Mouse (Mus musculus) liver, postnatal 0 days (tissue): ENCODE results near the gene Hs3st5.

Experiments used
- CTCF ChIP-seq: sonication (generic); IDR thresholded peaks from 2 replicates; pipeline ENCODE4 v1.5.1; 2016; ENCODE audit warnings: antibody characterized with exemption, low read depth
- EP300 ChIP-seq: IDR thresholded peaks from 2 replicates; pipeline ENCODE4 v1.6.1; 2016; ENCODE audit warnings: antibody characterized with exemption, low read depth, mild to moderate bottlenecking

DNA sequence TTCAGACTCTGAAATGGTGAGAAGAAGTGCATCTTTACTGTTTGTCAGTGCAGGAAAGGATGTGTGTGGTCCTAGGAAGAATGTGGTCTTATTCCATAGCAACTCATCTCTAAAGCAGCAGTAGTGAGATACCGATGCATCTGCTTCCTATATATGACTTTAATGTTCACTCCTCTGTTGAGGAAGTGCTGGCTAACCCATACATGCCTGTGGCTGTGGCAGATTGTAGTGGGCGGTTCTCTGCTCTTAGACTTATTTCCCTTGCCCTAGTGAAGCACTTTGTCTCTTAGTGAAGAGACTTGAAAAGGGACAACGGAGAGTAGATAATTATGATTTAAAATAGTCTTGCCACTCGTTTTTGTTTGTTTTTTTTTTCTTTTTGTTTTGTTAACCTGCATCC lies 47.4 kb downstream of the Hs3st5 start:
- TF ChIP-seq CTCF, result no peak
- no peak for TF ChIP-seq EP300
